Mouse (Mus musculus): ENCODE results near the gene Tifa.

The Tifa gene

GRCm38 (mm10) chr3:127823886-127824863, 34.6 kb downstream of the Tifa start:
- DNase-seq (ENCODE audit: low read depth, low spot score), result no peak

GRCm38 (mm10) chr3:127826503-127826902, 36.9 kb downstream of the Tifa start:
- DNase-seq (ENCODE audit: low read depth, low spot score), result no peak

GRCm38 (mm10) chr3:127827123-127827522, 37.5 kb downstream of the Tifa start:
- DNase-seq (ENCODE audit: low read depth, low spot score), result no peak

- no peak for DNase-seq (ENCODE audit: low read depth, low spot score)
Measured at GRCm38 (mm10) chr3:127830183-127830582, 40.6 kb downstream of the Tifa start.

GRCm38 (mm10) chr3:127831079-127831478, 41.5 kb downstream of the Tifa start:
- no peak for DNase-seq (ENCODE audit: low read depth, low spot score)

- no peak for DNase-seq (ENCODE audit: low read depth, low spot score)
Measured at GRCm38 (mm10) chr3:127834040-127834439, 44.4 kb downstream of the Tifa start.

GRCm38 (mm10) chr3:127835594-127835993, 46.0 kb downstream of the Tifa start:
- no peak for DNase-seq (ENCODE audit: low read depth, low spot score)

GRCm38 (mm10) chr3:127836798-127837153, 47.2 kb downstream of the Tifa start:
- no peak for DNase-seq (ENCODE audit: low read depth, low spot score)

- peak; percentile 98 for DNase-seq (ENCODE audit: low read depth, low spot score)
Measured at GRCm38 (mm10) chr3:127837154-127837865, 47.7 kb downstream of the Tifa start, which contains the start of gene Ap1ar. Gene Ap1ar, minus strand, starts transcription at chr3:127837523.

- DNase-seq (ENCODE audit: low read depth, low spot score), result no peak
Measured at GRCm38 (mm10) chr3:127837972-127838644, 48.5 kb downstream of the Tifa start.

GRCm38 (mm10) chr3:127841926-127842325, 52.3 kb downstream of the Tifa start:
- DNase-seq (ENCODE audit: low read depth, low spot score), result no peak

GRCm38 (mm10) chr3:127843324-127843940, 53.8 kb downstream of the Tifa start:
- DNase-seq (ENCODE audit: low read depth, low spot score), result no peak

GRCm38 (mm10) chr3:127843941-127844327, 54.3 kb downstream of the Tifa start:
- DNase-seq (ENCODE audit: low read depth, low spot score), result no peak

GRCm38 (mm10) chr3:127848088-127848808, 58.6 kb downstream of the Tifa start:
- DNase-seq (ENCODE audit: low read depth, low spot score), result no peak

GRCm38 (mm10) chr3:127849922-127850321, 60.3 kb downstream of the Tifa start:
- no peak for DNase-seq (ENCODE audit: low read depth, low spot score)

GRCm38 (mm10) chr3:127850776-127851646, 61.4 kb downstream of the Tifa start:
- DNase-seq (ENCODE audit: low read depth, low spot score), result no peak

GRCm38 (mm10) chr3:127852722-127853121, 63.1 kb downstream of the Tifa start:
- DNase-seq (ENCODE audit: low read depth, low spot score), result no peak

- DNase-seq (ENCODE audit: low read depth, low spot score), result peak; percentile 77
Measured at GRCm38 (mm10) chr3:127853431-127854206, 64.0 kb downstream of the Tifa start.

- DNase-seq (ENCODE audit: low read depth, low spot score), result no peak
Measured at GRCm38 (mm10) chr3:127861340-127861739, 71.7 kb downstream of the Tifa start.

All from ZHBTc4 (cell line).